Mouse (Mus musculus) layer of hippocampus, postnatal 10 days (tissue): ENCODE data around the gene Gbf1. TPM values are rescaled to one million over a fixed set of nuclear protein-coding genes. Genes with fewer than 3 reads are reported as not detected.
"Not testable (repeated sequence)": the region's sequence is repeated elsewhere in the genome, so short reads cannot be mapped to it uniquely, and the experiment has no call there.

Experiments
- DNase-seq, 2 experiments: peaks; one replicate each; pipeline ENCODE4 v3.0.0; 2021; ENCODE audit warnings: low spot score in 2 of 2
- total RNA-seq, 2 experiments: library from RNA; stranded (reverse); gene quantifications; 2 replicates each; pipeline ENCODE4 v1.2.3; 2021

Gene Gbf1
- total RNA-seq, 2 experiments from 2014 or later = 81.1 to 98.1 TPM

DNA sequence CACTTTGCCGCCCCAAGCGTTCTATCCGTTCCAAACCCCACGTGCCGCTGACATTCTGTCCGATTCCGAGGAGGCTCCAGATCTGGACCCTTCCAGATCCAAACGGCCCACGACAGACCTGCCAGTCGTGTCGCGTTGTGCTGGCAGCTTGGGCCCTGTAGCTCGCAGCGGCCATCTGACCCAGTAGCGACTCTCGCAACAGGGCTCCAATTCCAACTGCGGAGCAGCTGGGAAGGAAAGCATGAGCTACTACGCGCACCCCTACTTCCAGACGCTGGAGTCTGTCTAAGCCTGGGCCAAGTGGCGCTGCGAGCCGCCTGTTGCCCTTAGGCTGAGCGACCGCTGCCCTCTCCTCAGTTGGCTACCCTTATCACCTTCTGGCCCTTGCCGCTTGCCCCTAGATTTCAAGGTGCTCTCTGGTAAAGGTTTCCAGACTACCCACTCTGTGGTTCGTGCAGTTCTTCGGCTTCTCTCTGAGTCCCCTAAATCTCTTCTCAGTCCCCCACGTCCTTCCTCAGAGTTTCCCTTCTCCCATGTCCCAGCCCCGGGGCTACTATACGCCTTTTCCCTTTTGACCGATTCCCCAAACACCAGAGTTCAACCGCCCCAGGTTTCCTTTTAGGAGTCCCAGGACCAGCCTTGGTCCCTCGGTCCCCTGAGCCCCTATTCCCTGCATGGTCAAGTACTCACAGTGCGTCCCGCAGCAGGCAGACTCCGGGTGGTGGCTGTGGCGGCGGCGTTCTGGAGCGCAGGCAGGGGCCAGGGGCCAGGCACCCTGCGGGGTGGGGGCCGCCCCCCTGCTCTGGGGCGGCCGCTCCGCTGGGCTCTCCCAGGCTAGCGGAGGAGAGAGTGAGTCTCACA, 4.6 kb upstream of the Gbf1 start, which contains the start of gene Pitx3:
TSS of gene Pitx3 (minus strand) at position 816 of the 861 bp plus-strand sequence.
- DNase-seq = no peak

DNA sequence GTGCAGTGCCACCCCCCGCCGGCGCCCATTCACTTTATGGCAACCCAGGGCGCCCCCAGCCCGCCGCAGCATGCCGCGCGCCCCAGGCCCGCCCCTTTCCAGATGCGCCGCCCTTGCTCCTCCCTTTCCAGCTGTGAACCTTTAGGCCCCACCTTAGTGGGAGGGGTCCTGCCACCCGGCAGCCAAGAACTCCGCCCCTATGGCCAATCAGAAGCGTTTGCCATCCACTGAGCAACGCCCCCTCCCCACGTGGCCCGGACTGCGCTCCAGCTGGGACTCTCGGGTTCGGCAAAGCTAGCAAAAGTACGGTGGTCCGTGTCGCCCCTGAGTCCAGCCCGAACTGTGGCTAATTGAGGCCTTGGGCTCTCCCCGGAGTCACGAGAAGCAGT, 3.9 kb upstream of the Gbf1 start:
- DNase-seq = peak; percentile 63 to 75

DNA sequence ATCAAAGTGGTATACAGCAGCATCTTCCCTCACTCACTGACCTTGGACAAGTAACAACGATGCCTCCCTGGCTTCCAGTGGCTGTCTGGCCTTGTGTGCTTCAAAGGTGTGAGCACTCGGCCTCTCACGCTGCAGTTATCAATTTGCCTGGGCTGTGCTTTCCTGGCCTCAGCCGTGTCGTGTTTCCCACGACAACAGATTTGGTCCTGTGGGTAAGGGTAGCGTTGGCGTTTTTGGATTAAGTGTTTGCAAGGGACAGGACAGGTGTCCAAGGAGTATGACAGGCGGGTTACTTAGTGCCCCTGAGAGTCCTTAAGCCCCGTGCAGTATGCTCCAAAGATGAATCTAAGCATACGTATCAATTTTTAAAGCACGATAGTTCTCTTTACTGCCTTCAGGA, 3.2 kb upstream of the Gbf1 start:
- no peak for DNase-seq

DNA sequence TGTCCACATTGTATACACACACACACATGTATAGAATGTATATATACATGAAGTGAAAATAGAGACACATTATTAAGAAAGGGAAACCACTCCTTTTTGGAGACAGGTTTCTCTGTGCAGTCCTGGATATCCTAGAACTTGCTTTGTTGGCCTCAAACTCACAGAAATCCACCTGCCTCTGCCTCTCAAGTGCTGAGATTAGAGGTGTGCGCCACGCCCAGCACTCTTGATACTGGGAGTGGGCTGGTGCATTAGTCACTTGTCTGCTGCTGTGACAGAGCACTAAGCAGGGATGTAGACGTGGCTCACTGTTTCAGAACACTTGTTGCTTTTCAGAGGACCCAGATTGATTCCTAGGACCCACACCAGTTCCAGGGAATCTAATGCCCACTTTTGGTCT, 13.6 kb downstream of the Gbf1 start:
- no peak for DNase-seq

DNA sequence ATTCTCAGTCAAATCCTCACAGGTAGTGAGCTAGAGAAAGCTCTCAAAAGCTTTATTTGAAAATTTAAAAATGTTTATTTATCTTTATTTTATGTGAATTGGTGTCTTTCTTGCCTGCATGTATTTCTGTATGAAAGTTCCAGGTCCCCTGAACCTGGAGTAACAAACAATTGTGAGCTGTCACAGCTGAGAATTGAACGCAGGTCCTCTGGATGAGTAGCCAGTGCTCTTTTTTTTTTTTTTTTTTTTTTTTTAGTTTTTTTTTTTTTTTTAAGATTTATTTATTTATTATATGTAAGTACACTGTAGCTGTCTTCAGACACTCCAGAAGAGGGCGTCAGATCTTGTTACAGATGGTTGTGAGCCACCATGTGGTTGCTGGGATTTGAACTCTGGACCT, 14.9 kb downstream of the Gbf1 start:
- not testable (repeated sequence) for DNase-seq

DNA sequence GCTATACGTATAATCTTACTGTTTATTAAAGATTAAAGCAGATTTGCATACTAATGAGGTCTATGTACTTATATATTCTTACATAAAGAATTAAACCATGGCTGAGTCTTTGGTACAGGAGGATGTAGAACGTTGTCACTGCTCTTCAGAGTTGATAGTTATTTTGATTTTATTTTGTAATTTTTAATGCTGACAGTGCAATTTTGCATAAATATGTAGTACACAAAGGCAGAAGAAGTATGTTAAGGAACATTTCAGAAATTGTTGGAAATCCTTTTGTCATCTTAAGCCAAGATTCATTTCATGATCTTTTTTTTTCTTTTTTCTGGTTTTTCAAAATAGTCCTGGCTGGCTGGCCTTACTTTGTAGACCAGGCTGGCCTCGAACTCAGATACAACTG, 17.1 kb downstream of the Gbf1 start:
- DNase-seq = no peak

DNA sequence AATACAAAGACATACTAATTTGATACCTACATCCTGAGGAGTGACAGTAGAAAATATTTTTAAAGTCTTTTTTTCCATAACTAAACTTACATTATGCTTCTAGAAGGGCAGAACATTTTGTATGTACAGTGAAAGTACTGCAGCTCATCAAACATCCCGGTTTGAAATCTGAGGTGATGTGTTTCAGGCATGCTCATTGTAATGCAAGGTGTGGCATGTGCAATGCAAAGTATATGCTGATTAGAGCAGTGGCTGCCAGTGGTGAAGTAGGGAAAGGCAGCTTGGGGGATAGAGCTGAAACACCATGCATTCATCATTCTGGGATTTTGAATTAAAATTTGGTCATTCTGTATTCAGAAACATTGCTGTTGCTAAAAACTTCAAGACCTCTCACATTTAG, 17.6 kb downstream of the Gbf1 start:
- DNase-seq = no peak

DNA sequence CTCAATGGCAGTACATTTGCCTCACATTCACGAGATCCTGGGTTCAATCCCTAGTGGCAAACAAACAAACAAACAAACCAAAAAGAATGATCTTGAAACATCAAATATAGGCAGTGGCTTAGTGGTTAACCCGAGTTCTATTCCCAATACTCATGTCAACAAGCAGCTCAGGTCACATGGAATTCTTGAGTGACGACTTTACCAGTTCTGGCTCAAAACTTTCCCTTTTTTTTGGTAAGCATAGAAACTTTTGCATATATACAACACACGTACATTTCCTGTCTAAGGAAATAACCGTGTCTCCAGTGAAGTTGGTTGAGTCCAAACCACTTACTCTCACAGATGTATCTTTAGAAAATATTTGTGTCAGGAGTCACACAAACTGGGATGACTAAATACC, 20.2 kb downstream of the Gbf1 start:
- DNase-seq = no peak

DNA sequence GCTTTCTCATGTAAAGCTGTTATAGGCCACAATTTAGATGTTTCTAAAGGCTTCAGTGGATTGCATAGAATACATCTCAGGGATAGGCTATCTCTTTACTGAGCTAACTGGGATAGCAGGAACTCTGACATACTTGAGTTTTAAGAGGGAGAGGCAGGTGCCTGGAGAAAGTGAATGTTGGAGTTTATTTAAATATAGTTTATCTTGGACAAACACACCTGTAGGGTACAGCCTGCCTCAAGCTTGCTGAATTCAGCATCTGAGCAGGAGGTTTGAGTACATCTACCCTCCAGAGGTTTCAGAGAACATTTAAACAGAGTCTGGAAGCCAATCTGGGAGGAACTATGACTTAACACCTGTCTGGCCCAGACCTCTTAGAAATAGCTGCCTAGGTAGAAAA, 22.9 kb downstream of the Gbf1 start:
- no peak for DNase-seq

DNA sequence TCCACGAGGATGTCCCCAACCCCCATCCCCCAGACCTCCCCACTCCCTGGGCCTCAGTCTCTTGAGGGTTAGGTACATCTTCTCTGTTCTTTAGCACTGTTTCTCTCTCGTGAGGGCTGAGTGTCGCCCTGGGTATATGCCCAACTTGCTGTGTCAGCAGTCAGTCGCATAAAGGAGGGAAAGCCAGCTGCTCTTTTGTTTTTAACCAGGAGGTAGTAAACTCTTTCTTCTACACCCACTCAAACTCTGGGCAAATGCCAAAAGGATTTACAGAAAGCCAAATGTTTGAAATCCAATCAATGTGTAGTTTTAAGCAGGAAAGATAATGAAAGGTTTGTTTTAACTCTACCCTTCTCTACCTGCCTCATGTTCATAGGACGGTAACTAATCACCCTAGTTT, 24.7 kb downstream of the Gbf1 start:
- DNase-seq = no peak

DNA sequence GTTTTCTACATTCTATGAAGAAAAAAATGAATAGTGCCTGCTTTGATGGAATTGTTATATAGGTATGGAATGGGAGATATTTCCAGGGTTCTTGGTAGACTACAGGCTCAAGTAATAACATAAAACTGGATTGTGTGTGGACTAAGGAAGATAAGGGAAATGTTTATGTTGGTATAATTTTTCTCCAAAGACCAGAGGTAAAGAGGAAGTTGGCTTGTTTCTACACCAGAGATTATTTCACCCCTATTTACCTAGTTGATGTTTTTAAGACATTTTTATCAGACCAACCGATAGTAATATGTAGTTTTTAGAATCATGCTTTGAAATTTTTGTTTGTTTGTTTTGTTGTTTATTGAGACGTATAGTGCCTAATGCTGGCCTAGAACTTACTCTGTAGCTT, 28.0 kb downstream of the Gbf1 start:
- no peak for DNase-seq

DNA sequence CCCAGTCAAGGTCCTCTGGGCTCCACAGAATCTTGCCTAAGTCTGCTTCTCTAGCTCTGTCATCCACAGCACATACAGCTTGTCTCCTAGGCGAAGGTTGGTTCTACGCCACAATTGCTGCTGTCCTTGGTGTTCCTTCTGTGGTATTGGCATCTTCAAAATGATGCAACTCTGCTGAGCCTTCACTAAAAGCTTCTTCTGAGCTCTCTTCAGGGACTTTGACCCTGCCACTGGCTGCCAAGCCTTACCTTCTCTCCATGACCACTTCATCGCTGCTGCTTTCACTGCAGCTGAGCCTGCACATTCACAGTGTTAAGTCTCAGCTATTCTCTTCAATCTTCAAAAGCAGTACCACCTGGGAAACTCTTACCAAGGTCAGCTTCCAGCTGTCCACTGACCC, 29.9 kb downstream of the Gbf1 start:
- no peak for DNase-seq

DNA sequence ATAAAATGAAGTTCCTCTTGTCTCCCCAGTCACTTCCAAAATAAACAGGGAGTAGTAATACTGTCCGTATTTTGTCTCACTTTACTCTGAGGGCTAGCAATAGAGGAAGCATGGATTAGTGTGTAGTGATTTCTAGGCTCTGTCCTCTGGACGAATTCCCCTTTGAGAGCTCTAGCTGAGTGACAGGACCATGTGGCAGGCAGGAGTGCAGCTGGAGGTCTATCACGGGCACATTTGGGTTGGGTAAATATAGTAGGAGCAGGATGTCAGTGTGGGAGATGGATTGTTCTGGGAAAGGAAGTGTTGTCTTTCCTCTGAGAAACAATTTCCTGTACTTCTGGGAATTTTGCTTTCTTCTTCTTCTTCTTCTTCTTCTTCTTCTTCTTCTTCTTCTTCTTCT, 34.3 kb downstream of the Gbf1 start:
- peak in 1 of 2 experiments; percentile 17 for DNase-seq

DNA sequence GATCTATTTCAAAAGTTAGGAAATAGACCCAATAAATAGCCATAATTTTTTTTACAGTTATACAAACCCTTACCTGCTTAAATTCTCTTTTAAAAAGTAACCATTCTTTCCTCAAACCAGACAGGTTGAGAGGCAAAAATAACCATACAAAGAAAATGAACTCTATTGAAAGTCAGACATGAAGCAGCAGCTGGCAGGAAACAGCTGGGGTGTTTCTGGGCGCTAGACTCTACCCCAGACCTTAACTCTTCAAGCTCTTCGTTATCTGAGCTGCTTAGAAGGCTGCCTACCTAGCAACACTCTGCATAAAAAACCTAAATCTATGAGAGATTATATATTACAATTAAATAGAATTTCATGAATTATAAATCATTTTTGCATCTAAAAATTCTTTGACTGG, 34.9 kb downstream of the Gbf1 start:
- no peak for DNase-seq

DNA sequence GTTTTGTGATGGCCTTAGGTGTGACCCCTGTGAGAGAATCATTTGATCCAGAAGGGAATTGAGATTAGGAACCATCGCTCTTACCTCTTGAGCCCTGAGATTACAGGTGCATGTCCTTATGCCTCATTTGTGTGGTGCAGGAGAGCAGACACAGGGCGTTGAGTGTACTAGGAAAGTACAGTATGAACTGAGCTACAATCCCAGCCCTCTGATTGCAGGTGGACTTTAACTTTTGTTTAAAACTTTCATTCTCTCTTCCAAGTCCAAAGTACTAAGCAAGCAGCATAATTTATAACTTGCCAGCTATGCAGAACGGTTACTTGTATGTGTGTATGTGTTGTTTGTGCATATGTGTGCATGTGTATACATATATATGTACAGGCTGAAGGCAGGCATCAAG, 46.0 kb downstream of the Gbf1 start:
- no peak for DNase-seq

DNA sequence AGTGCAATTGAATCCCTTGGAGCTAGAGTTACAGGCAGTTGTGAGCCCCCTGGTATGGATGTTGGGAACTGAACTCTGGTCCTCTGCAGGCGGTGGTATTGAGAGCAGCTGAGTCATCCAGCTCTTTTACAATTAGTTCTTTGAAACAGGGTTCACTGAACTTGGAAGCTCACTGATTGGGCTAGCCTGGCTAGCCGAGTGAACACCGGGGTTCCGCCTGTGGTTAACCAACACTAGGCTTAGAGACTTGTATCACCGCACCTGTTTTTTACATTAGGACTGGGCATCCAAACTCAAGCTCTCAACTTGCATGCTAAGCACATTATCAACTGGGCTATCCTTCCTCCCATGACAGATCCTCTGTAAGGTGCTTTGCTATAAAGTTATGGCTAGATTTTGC, 46.6 kb downstream of the Gbf1 start:
- DNase-seq = no peak

DNA sequence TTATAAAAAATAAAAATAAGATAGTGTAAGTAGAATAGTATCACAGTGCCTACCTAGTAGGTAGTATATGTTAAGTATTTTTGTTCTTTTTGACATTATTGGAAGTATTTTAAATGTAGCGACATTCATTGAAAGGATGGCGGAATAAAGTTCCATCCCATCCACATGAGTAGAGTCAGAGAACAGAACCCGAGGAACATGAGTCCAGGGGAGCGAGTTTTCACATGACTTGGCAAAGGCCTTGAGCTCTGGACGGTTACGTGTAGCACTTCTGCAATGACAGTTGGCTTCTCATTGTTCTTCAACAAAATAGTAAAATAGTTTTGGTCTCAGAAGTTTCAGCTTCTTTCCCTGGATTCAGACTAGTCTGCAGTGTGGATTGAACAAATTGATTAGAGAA, 51.9 kb downstream of the Gbf1 start:
- no peak for DNase-seq

DNA sequence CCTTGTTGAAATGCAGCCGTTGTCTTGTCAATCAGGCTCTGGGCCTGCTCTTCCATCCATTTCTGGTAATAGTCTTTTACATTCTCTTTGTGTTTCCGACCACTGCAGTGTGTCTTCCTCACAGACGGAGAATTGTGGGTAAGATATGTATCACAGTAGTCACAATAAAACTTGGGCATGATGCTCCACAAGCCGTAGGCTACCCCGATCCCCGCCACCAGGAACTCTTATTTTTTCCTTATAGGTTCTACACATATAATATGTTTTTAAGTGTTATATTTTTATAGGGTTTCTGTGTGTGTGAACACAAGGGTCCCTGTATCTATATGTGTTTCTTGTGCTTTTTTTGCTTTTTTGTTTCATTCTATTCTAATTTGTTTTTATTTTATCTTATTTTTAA, 53.4 kb downstream of the Gbf1 start:
- DNase-seq = no peak

DNA sequence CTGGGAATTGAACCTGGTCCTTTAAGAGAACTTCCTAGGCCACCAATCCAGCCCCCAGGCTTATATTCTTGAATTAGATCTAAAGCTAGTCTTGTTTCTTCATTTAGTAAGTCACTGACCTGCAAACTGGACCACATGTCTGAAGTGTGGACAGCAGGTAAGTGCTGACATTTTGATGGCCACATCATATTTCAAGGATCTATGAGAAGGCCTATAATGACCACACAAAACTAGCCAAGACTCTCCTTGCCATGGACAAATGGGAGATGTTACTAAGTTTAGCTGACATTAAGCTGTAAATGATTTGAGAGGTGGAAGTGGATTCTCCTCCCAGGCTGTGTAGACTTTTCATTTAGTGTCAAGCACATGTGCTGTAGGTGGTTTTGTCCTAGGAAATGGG, 58.6 kb downstream of the Gbf1 start:
- DNase-seq = no peak

DNA sequence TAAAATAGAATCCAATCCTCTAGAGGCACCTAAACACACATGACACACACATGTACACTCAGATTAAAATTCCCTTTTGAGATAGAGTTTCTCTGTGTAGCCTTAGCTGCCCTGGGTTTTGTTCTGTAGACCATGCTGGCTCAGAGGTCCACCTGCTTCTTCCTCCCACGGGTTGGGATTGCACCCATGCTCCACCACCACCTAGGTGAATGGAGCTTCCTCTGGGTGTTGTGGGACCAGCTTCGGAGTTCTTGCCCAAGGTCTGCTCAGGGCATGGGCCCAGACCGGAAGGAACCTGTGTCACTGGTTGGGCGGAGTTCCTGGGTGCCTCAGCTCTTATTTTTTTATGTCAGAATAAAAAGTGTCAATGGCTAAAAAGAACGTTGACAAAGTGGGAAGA, 62.2 kb downstream of the Gbf1 start:
- no peak for DNase-seq

DNA sequence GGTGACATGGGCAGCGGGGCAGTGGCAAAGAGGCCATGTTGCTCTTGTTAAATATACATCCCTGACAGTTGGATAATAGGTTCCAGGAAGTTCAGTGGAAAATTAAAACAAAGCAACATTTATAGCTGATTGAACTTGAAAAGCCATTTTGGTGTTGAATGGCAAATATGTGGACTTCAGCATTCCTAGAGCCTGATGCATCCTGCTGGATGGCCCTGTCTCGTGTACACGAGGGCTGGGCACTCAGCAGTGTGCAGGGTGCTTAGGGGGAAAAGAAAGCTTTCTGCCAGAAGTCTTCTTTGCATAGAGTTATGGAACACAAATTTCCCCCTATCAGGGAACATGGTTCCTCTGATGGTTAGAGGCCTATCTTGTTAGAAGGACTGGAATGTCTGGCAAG, 63.1 kb downstream of the Gbf1 start:
- DNase-seq = no peak

DNA sequence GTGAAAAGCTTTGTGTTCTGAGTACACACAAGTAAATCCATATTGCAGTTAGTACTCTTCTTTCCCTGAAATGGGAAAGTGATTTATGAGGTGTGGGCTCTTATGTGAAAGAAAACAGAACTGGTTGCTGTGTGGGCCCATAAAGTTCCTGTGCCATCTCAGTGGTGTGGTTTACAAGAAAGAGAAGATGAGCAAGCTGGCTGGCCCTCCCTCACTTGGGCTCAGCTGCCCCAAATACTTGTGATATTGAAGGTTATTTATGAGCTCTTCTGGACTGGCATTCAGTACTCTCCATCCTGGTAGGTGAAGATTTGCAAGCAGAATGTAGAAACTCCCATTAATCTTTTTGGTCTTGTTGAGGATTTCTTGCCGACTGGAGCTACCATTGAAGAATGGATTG, 64.4 kb downstream of the Gbf1 start:
- no peak for DNase-seq

DNA sequence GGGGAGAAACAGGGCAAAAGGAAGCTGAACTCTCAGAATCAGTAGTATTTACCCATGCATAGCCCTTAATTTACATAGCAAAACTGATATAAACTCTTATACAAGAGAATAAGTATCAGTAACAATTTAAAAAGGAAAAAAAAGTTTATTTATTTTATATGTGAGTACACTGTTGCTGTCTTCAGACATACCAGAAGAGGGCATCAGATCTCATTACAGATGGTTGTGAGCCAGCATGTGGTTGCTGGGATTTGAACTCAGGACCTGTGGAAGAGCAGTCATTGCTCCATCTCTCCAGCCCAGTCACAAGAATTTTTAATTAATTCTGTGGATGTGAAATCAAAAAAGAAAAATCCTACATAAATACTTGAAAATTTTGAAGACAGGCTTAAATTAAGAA, 65.0 kb downstream of the Gbf1 start:
- DNase-seq = not testable (repeated sequence)
